Mouse (Mus musculus): ENCODE measurements at regions not wholly inside any gene's neighbourhood (a gene's known extent, or its start where the extent isn't known, plus 50 kb on each side); places are given as distances from the start of the nearest gene placed in this dataset.

GRCm38 (mm10) chr17:52195804-52196203, 362.7 kb upstream of the Satb1 start:
- no peak for DNase-seq (ENCODE audit: low read depth)

- no peak for DNase-seq (ENCODE audit: low read depth)
Observed at GRCm38 (mm10) chr17:52191064-52191682, 358.1 kb upstream of the Satb1 start.

GRCm38 (mm10) chr17:52182706-52183105, 349.6 kb upstream of the Satb1 start:
- DNase-seq (ENCODE audit: low read depth): peak; percentile 4

- DNase-seq (ENCODE audit: low read depth): no peak
Observed at GRCm38 (mm10) chr17:52177996-52178395, 344.9 kb upstream of the Satb1 start.

GRCm38 (mm10) chr17:52168076-52168838, 335.2 kb upstream of the Satb1 start:
- DNase-seq (ENCODE audit: low read depth): no peak

- DNase-seq (ENCODE audit: low read depth): no peak
Observed at GRCm38 (mm10) chr17:52167658-52168057, 334.6 kb upstream of the Satb1 start.

GRCm38 (mm10) chr17:52165891-52166485, 332.9 kb upstream of the Satb1 start:
- no peak for DNase-seq (ENCODE audit: low read depth)

GRCm38 (mm10) chr17:52162559-52163397, 329.7 kb upstream of the Satb1 start:
- no peak for DNase-seq (ENCODE audit: low read depth)

- DNase-seq (ENCODE audit: low read depth): no peak
Observed at GRCm38 (mm10) chr17:52150496-52150895, 317.4 kb upstream of the Satb1 start.

- DNase-seq (ENCODE audit: low read depth): no peak
Observed at GRCm38 (mm10) chr17:52149834-52150233, 316.7 kb upstream of the Satb1 start.

GRCm38 (mm10) chr17:52149068-52149467, 316.0 kb upstream of the Satb1 start:
- no peak for DNase-seq (ENCODE audit: low read depth)

GRCm38 (mm10) chr17:52103891-52104290, 270.8 kb upstream of the Satb1 start:
- DNase-seq (ENCODE audit: low read depth): no peak

- no peak for DNase-seq (ENCODE audit: low read depth)
Observed at GRCm38 (mm10) chr17:52085834-52086233, 252.7 kb upstream of the Satb1 start.

GRCm38 (mm10) chr17:52084455-52084854, 251.4 kb upstream of the Satb1 start:
- no peak for DNase-seq (ENCODE audit: low read depth)

GRCm38 (mm10) chr17:52079316-52079715, 246.2 kb upstream of the Satb1 start:
- DNase-seq (ENCODE audit: low read depth): no peak

GRCm38 (mm10) chr17:52078496-52078895, 245.4 kb upstream of the Satb1 start:
- no peak for DNase-seq (ENCODE audit: low read depth)

GRCm38 (mm10) chr17:52077951-52078350, 244.9 kb upstream of the Satb1 start:
- no peak for DNase-seq (ENCODE audit: low read depth)

GRCm38 (mm10) chr17:52076746-52077145, 243.7 kb upstream of the Satb1 start:
- no peak for DNase-seq (ENCODE audit: low read depth)

- no peak for DNase-seq (ENCODE audit: low read depth)
Observed at GRCm38 (mm10) chr17:52067721-52068120, 234.6 kb upstream of the Satb1 start.

GRCm38 (mm10) chr17:52064618-52065017, 231.5 kb upstream of the Satb1 start:
- DNase-seq (ENCODE audit: low read depth): no peak

- DNase-seq (ENCODE audit: low read depth): no peak
Observed at GRCm38 (mm10) chr17:52063121-52063520, 230.0 kb upstream of the Satb1 start.

- DNase-seq (ENCODE audit: low read depth): no peak
Observed at GRCm38 (mm10) chr17:52062096-52062665, 229.1 kb upstream of the Satb1 start.

Data from c-Kit-positive CD71-positive TER-119-negative erythroid progenitor cells, embryonic 14.5 days (primary cell).